Mouse (Mus musculus): Measurements from ENCODE around the gene Ak9.

- TF ChIP-seq CTCF (IDR thresholded peaks at IDR 0.05; ENCODE audit: control insufficient read depth, insufficient read depth, insufficient read length), result no peak
- no peak for TF ChIP-seq USF1 (IDR thresholded peaks at IDR 0.05; ENCODE audit: low read depth)
- no peak for TF ChIP-seq MYOG (IDR thresholded peaks at IDR 0.05; ENCODE audit: control insufficient read depth, extremely low read depth, insufficient read length)
- no peak for TF ChIP-seq CEBPB (IDR thresholded peaks at IDR 0.05; ENCODE audit: low read depth)
- no peak for TF ChIP-seq MYOD1 (IDR thresholded peaks at IDR 0.05; ENCODE audit: control insufficient read depth, insufficient read length, low read depth)
- TF ChIP-seq MAX (IDR thresholded peaks at IDR 0.05), result no peak
- no peak for TF ChIP-seq FOSL1 (IDR thresholded peaks at IDR 0.05; ENCODE audit: insufficient read depth, low read length, poor library complexity, severe bottlenecking)
These were observed 37.6 kb downstream of the Ak9 start for GRCm38 (mm10) chr10:41341346-41341745.

Data from C2C12 (cell line).